Mouse (Mus musculus) CD4-positive, CD25-positive, alpha-beta regulatory T cell, adult 2 months (primary cell): Measurements from ENCODE around the gene Pmp22.

ENCODE experiments used
- DNase-seq: peaks from one replicate; pipeline ENCODE4 v3.0.0-alpha.2; 2012; ENCODE audit warnings: low read depth, low spot score

Pmp22 gene

GRCm38 (mm10) chr11:63127513-63127912 lies 1.3 kb upstream of the Pmp22 start:
- no peak for DNase-seq

- no peak for DNase-seq
These were observed 593 bp downstream of the Pmp22 start for GRCm38 (mm10) chr11:63129375-63129774.

GRCm38 (mm10) chr11:63129840-63130239 lies 1.1 kb downstream of the Pmp22 start:
- no peak for DNase-seq

- no peak for DNase-seq
These were observed 1.7 kb downstream of the Pmp22 start for GRCm38 (mm10) chr11:63130497-63130896.

- DNase-seq: no peak
These were observed 2.4 kb downstream of the Pmp22 start for GRCm38 (mm10) chr11:63131001-63131692.

GRCm38 (mm10) chr11:63131693-63132040 lies 2.9 kb downstream of the Pmp22 start:
- DNase-seq: no peak

- DNase-seq: no peak
These were observed 3.3 kb downstream of the Pmp22 start for GRCm38 (mm10) chr11:63132151-63132500.

- DNase-seq: no peak
These were observed 4.0 kb downstream of the Pmp22 start for GRCm38 (mm10) chr11:63132501-63133435.

- no peak for DNase-seq
These were observed 5.2 kb downstream of the Pmp22 start for GRCm38 (mm10) chr11:63134021-63134420.

GRCm38 (mm10) chr11:63134742-63135482 lies 6.1 kb downstream of the Pmp22 start:
- no peak for DNase-seq

- DNase-seq: peak; percentile 71
These were observed 6.8 kb downstream of the Pmp22 start for GRCm38 (mm10) chr11:63135622-63136021.

GRCm38 (mm10) chr11:63136205-63136604 lies 7.4 kb downstream of the Pmp22 start:
- DNase-seq: no peak

- no peak for DNase-seq
These were observed 8.1 kb downstream of the Pmp22 start for GRCm38 (mm10) chr11:63136836-63137416.

GRCm38 (mm10) chr11:63138739-63139138 lies 10.0 kb downstream of the Pmp22 start:
- DNase-seq: no peak

GRCm38 (mm10) chr11:63142311-63142710 lies 13.5 kb downstream of the Pmp22 start:
- no peak for DNase-seq

- no peak for DNase-seq
These were observed 14.0 kb downstream of the Pmp22 start for GRCm38 (mm10) chr11:63142816-63143215.

- DNase-seq: no peak
These were observed 14.7 kb downstream of the Pmp22 start for GRCm38 (mm10) chr11:63143486-63143885.

- DNase-seq: peak; percentile 32
These were observed 17.8 kb downstream of the Pmp22 start for GRCm38 (mm10) chr11:63146601-63147000.

GRCm38 (mm10) chr11:63148276-63148675 lies 19.5 kb downstream of the Pmp22 start:
- peak; percentile 8 for DNase-seq

- no peak for DNase-seq
These were observed 23.1 kb downstream of the Pmp22 start for GRCm38 (mm10) chr11:63151857-63152256.

GRCm38 (mm10) chr11:63157117-63157516 lies 28.3 kb downstream of the Pmp22 start:
- DNase-seq: no peak

- no peak for DNase-seq
These were observed 32.1 kb downstream of the Pmp22 start for GRCm38 (mm10) chr11:63160926-63161325.
